ENCODE assay signal across 10 mouse cellular contexts in genomic region chr14:8258335-8258627, GRCm38 (mm10). TPM values are rescaled to one million over a fixed set of nuclear protein-coding genes. Genes with fewer than 3 reads are reported as not detected.
DNase-seq lines count a peak whose midpoint lies in the region; ATAC-seq and TF ChIP-seq lines count a peak whose summit lies in the region.
"Had no signal": no experiment of that assay in that cellular context is flagged by ENCODE, and none has a peak within 500 bp of the region (broad histone marks: within the 10 kb centered on the region; RNA-seq: fewer than 3 reads in every experiment).

No protein-coding gene starts in this region.

- H3K4me2 ChIP-seq in lung, embryonic 15.5 days, result no peak overlapping the region
- no peak overlapping the region for H3K4me2 ChIP-seq in hindbrain, embryonic 14.5 days (replicated peaks)
- no peak overlapping the region for H3K4me2 ChIP-seq in stomach, embryonic 16.5 days (ENCODE audit: low read depth, low read length)
- H3K4me2 ChIP-seq: midbrain, embryonic 15.5 days had no signal

- no peak for TF ChIP-seq CTCF in gastrocnemius, adult 2 months (IDR thresholded peaks at IDR 0.05)
- TF ChIP-seq CTCF in lung, adult 2 months (IDR thresholded peaks at IDR 0.05; ENCODE audit: insufficient read depth, low read length), result no peak

- no peaks in the 10 kb centered on the region for H3K36me3 ChIP-seq in lung, embryonic 15.5 days
- no peaks in the 10 kb centered on the region for H3K36me3 ChIP-seq in hindbrain, embryonic 14.5 days (replicated peaks; ENCODE audit: control insufficient read depth, insufficient read depth)
- H3K36me3 ChIP-seq in stomach, embryonic 16.5 days (ENCODE audit: control insufficient read depth, insufficient read depth, low read length), result no peaks in the 10 kb centered on the region
- H3K36me3 ChIP-seq: midbrain, embryonic 15.5 days had no signal

- DNase-seq in gastrocnemius, adult 2 months, result peak; percentile 58
- DNase-seq in gastrocnemius, postnatal 4 days (ENCODE audit: low spot score in 2 of 2), result no peak
- DNase-seq in lung, adult 2 months, result no peak
- DNase-seq in hindbrain, embryonic 14.5 days (ENCODE audit: low spot score), result no peak
- DNase-seq in thymus, adult 18-20 months, result no peak
- no peak for DNase-seq in spleen, postnatal 14 days (ENCODE audit: low spot score in 2 of 2)
- DNase-seq: heart, postnatal 4 days had no signal

- H3K27ac ChIP-seq in gastrocnemius, adult 2 months, result no peak overlapping the region
- no peak overlapping the region for H3K27ac ChIP-seq in lung, embryonic 15.5 days
- H3K27ac ChIP-seq in hindbrain, embryonic 14.5 days, result no peak overlapping the region
- no peak overlapping the region for H3K27ac ChIP-seq in stomach, embryonic 16.5 days (ENCODE audit: low read length)
- H3K27ac ChIP-seq: midbrain, embryonic 15.5 days had no signal

- intact Hi-C loops in gastrocnemius, adult 2 months (cut with DNase I), result loop anchor here (5.0 kb wide), 1 partner anchor 41 kb away; no protein-coding TSS in a partner anchor

- H3K4me1 ChIP-seq in lung, embryonic 15.5 days, result no peaks in the 10 kb centered on the region
- H3K4me1 ChIP-seq in lung, adult 2 months (ENCODE audit: control insufficient read depth, insufficient read depth, low read length), result no peaks in the 10 kb centered on the region; the same call in 1 of the 2 replicates
- H3K4me1 ChIP-seq in hindbrain, embryonic 14.5 days (replicated peaks; ENCODE audit: control insufficient read depth, insufficient read depth, low read length), result no peaks in the 10 kb centered on the region
- H3K4me1 ChIP-seq in stomach, embryonic 16.5 days (ENCODE audit: control insufficient read depth, insufficient read depth, low read length), result no peaks in the 10 kb centered on the region
- H3K4me1 ChIP-seq: midbrain, embryonic 15.5 days had no signal

- H3K9ac ChIP-seq in lung, embryonic 15.5 days, result no peak overlapping the region
- H3K9ac ChIP-seq in hindbrain, embryonic 14.5 days, result no peak overlapping the region
- H3K9ac ChIP-seq in stomach, embryonic 16.5 days (ENCODE audit: low read length), result no peak overlapping the region
- H3K9ac ChIP-seq: midbrain, embryonic 15.5 days had no signal

- 21% methylated on average over 3 of the region's 3 CpGs for WGBS in lung, embryonic 15.5 days
- 23% methylated on average over 3 of the region's 3 CpGs for WGBS in lung, adult 2 months
- WGBS in hindbrain, embryonic 14.5 days, result 38% methylated on average over 3 of the region's 3 CpGs
- WGBS in stomach, embryonic 16.5 days, result 38% methylated on average over 3 of the region's 3 CpGs

- no peak for TF ChIP-seq POLR2A in lung, adult 2 months (IDR thresholded peaks at IDR 0.05; ENCODE audit: borderline replicate concordance, extremely low read depth, low read depth, low read length)

- peak; percentile 48; the same call in 1 of the 2 replicates for ATAC-seq in lung, embryonic 15.5 days (ENCODE audit: borderline replicate concordance, extremely low read depth, low FRiP score, low TSS enrichment)
- ATAC-seq in hindbrain, embryonic 14.5 days (ENCODE audit: low FRiP score), result peak; percentile 47; the same call in 1 of the 2 replicates
- ATAC-seq in stomach, embryonic 16.5 days (ENCODE audit: insufficient read depth, low FRiP score), result 0 out of 2 replicates have a peak, but pooled peaks have one; percentile 18
- ATAC-seq: midbrain, embryonic 15.5 days had no signal

- H3K4me3 ChIP-seq in gastrocnemius, adult 2 months, result no peak overlapping the region
- no peak overlapping the region for H3K4me3 ChIP-seq in lung, embryonic 15.5 days
- no peak overlapping the region for H3K4me3 ChIP-seq in lung, adult 2 months (replicated peaks; ENCODE audit: extremely low read depth, low read depth, low read length)
- no peak overlapping the region for H3K4me3 ChIP-seq in hindbrain, embryonic 14.5 days (replicated peaks; ENCODE audit: low read length)
- no peak overlapping the region for H3K4me3 ChIP-seq in stomach, embryonic 16.5 days (replicated peaks; ENCODE audit: low read length)
- H3K4me3 ChIP-seq: midbrain, embryonic 15.5 days had no signal

- H3K27me3 ChIP-seq in lung, embryonic 15.5 days, result no peaks in the 10 kb centered on the region
- H3K27me3 ChIP-seq in hindbrain, embryonic 14.5 days (ENCODE audit: control insufficient read depth, insufficient read depth, low read length), result no peaks in the 10 kb centered on the region
- peaks cover 4% of the 10 kb centered on the region; the same call in 1 of the 2 replicates for H3K27me3 ChIP-seq in stomach, embryonic 16.5 days (ENCODE audit: control insufficient read depth, insufficient read depth, low read length)
- H3K27me3 ChIP-seq: midbrain, embryonic 15.5 days had no signal

- no peaks in the 10 kb centered on the region for H3K9me3 ChIP-seq in lung, embryonic 15.5 days
- H3K9me3 ChIP-seq in hindbrain, embryonic 14.5 days (ENCODE audit: control insufficient read depth, low read length), result no peaks in the 10 kb centered on the region
- no peaks in the 10 kb centered on the region for H3K9me3 ChIP-seq in stomach, embryonic 16.5 days (replicated peaks; ENCODE audit: control insufficient read depth, low read length)
- H3K9me3 ChIP-seq: midbrain, embryonic 15.5 days had no signal

RNA-seq across cellular contexts. Expression of gene Acox2, which starts 0.9 kb away (rescaled TPM):
- under 1 TPM; 0.28 to 0.54 TPM for total RNA-seq in gastrocnemius, adult 2 months (2021)
- total RNA-seq in gastrocnemius, postnatal 4 days (2021), result 1 to 10 TPM in 1 of 2 experiments, not detected in 1; 1.0 TPM
- 0.97 and 1.4 TPM in 2 replicates for polyA plus RNA-seq in lung, embryonic 15.5 days (2015; fragmentation: Nextera tagmentation; extraction: Ambion mirVana)
- polyA plus RNA-seq in lung, adult 2 months (2012; rRNA removed), result 12.7 and 24.4 TPM in 2 replicates
- not detected in 2 replicates for polyA plus RNA-seq in hindbrain, embryonic 14.5 days (2014; fragmentation: Nextera tagmentation; extraction: Ambion mirVana)
- 2.2 and 3.8 TPM in 2 replicates for polyA plus RNA-seq in stomach, embryonic 16.5 days (2015; fragmentation: Nextera tagmentation; extraction: Ambion mirVana)
- total RNA-seq: heart, postnatal 4 days had no signal
- polyA plus RNA-seq: midbrain, embryonic 15.5 days had no signal

RNA-seq across cellular contexts. Expression of gene Kctd6, which starts 44.3 kb away (rescaled TPM):
- 1 to 10 TPM; 7.7 to 9.3 TPM for total RNA-seq in gastrocnemius, adult 2 months (2021)
- total RNA-seq in gastrocnemius, postnatal 4 days (2021), result 10 to 100 TPM in 1 of 2 experiments, 1 to 10 TPM in 1; 7.7 to 11.5 TPM
- polyA plus RNA-seq in lung, embryonic 15.5 days (2015; fragmentation: Nextera tagmentation; extraction: Ambion mirVana), result 15.7 and 16.6 TPM in 2 replicates
- polyA plus RNA-seq in lung, adult 2 months (2012; rRNA removed), result 6.1 and 9.0 TPM in 2 replicates
- polyA plus RNA-seq in hindbrain, embryonic 14.5 days (2014; fragmentation: Nextera tagmentation; extraction: Ambion mirVana), result 14.5 and 16.2 TPM in 2 replicates
- 2.0 and 3.0 TPM in 2 replicates for polyA plus RNA-seq in stomach, embryonic 16.5 days (2015; fragmentation: Nextera tagmentation; extraction: Ambion mirVana)

RNA-seq across cellular contexts. Expression of gene Fam107a, which starts 59.5 kb away (rescaled TPM):
- total RNA-seq in gastrocnemius, adult 2 months (2021), result 1 to 10 TPM; 3.6 to 5.6 TPM
- 1 to 10 TPM; 1.3 to 2.2 TPM for total RNA-seq in gastrocnemius, postnatal 4 days (2021)
- polyA plus RNA-seq in lung, embryonic 15.5 days (2015; fragmentation: Nextera tagmentation; extraction: Ambion mirVana), result 0.54 and 0.59 TPM in 2 replicates
- 8.5 and 12.1 TPM in 2 replicates for polyA plus RNA-seq in lung, adult 2 months (2012; rRNA removed)
- polyA plus RNA-seq in hindbrain, embryonic 14.5 days (2014; fragmentation: Nextera tagmentation; extraction: Ambion mirVana), result 0.16 and 0.47 TPM in 2 replicates
- polyA plus RNA-seq in stomach, embryonic 16.5 days (2015; fragmentation: Nextera tagmentation; extraction: Ambion mirVana), result 0.25 and 0.55 TPM in 2 replicates
